Mouse (Mus musculus) kidney, postnatal 36 days (tissue): Measurements from ENCODE around the gene Fam173a.
"Not testable (repeated sequence)": the region's sequence is repeated elsewhere in the genome, so short reads cannot be mapped to it uniquely, and the experiment has no call there.

Experiments used
- DNase-seq, 2 experiments: peaks; one replicate each; pipeline ENCODE4 v3.0.0; 2021 to 2022; ENCODE audit warnings: mixed read lengths in 2 of 2

Gene Fam173a

GRCm38 (mm10) chr17:25757691-25758090 lies 35.0 kb downstream of the Fam173a start:
- no peak for DNase-seq

GRCm38 (mm10) chr17:25756378-25757242 lies 36.1 kb downstream of the Fam173a start:
- no peak for DNase-seq

- DNase-seq, result no peak
Measured at GRCm38 (mm10) chr17:25755627-25756377, 36.9 kb downstream of the Fam173a start.

GRCm38 (mm10) chr17:25755086-25755485 lies 37.6 kb downstream of the Fam173a start:
- no peak for DNase-seq

- no peak for DNase-seq
Measured at GRCm38 (mm10) chr17:25754241-25754640, 38.5 kb downstream of the Fam173a start, which contains the start of gene Msln. Msln (minus strand) TSS chr17:25754378.

- peak; percentile 30 to 66 for DNase-seq
Measured at GRCm38 (mm10) chr17:25751446-25751845, 41.3 kb downstream of the Fam173a start.

GRCm38 (mm10) chr17:25749314-25749713 lies 43.4 kb downstream of the Fam173a start:
- DNase-seq, result no peak

- no peak for DNase-seq
Measured at GRCm38 (mm10) chr17:25748238-25748637, 44.5 kb downstream of the Fam173a start.

- DNase-seq, result no peak
Measured at GRCm38 (mm10) chr17:25744311-25744710, 48.4 kb downstream of the Fam173a start.

GRCm38 (mm10) chr17:25743831-25744230 lies 48.9 kb downstream of the Fam173a start:
- no peak for DNase-seq

- not testable (repeated sequence) for DNase-seq
Measured at GRCm38 (mm10) chr17:25741471-25741870, 51.2 kb downstream of the Fam173a start.
